Mouse (Mus musculus) megakaryocyte, embryonic 14.5 days (primary cell): Measurements from ENCODE around the gene Rmnd1.

ENCODE experiments used
- FLI1 ChIP-seq: IDR thresholded peaks from 2 replicates; pipeline ENCODE4 v1.6.1; 2012; ENCODE audit warnings: low read length, inconsistent platforms, mixed read lengths
- GATA1 ChIP-seq: IDR thresholded peaks from 3 replicates; pipeline ENCODE4 v1.6.1; 2012; ENCODE audit warnings: mixed read lengths, low read length, inconsistent platforms, borderline replicate concordance

DNA sequence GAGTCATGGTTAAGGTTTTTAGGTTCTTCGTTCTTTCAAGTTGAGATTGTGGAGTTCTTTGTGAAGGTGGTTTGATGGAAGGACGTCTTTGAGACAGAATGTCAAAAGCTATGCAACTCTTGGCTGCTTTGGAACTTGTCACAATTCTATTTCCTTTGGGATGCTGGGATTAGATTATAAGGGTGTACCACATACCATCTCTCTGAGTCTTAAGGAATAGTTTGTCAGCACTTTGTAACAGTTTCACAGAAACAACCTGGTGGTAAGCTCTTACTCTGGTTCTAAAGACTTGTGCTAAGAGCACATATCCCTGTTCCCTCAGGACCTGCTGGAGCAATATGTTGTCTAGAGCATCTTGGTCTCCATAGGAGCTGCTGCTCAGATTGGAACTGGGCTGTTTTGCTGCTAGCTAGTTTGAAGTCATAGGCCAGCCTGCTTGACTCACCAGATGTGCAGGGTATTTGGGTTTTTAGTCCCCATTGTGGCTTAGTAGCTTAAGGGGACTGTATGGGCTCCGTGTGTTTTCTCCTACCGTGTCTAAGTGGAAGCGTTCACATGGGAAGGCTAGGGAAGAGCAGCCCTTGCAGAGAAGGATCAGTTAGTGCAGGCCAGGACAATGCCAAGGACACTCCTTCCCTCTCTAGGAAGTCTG, 42.6 kb downstream of the Rmnd1 start:
- no peak for TF ChIP-seq GATA1
- no peak for TF ChIP-seq FLI1
